Comparison of ENCODE assay signal across 8 mouse cellular contexts in the genomic region with DNA sequence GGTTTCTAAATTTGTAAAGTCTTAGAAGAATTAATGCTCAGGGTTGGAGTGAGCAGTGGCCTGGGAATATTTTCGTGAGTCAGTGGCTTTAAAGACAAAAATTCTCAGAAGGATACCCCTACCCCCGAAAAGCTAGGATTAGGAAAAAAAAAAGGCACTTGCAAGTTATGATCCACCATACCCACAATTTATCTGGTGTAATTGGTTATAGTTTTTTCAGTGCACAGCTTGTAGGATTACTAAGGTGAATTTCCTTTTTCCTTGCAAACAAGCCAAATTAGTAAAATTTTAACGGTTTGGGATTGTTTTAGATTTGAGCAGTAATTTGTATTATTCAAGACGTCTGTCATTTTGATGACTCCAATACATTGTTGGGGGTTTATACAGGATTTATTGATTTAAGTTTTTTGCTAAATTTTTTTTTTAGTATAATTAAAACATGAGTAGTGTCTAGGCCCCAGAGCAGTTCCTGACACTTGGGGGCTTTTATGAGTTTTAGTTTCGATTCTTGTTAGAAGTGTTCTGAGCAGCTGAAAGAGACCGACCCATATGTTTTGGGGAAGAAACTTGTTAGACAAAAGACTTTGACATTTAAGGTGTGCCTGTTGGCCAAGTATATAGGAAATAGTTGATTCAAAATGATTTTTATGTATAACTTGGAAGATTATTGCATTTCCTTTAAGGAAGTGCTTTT. TPM values are rescaled to one million over a fixed set of nuclear protein-coding genes. Genes with fewer than 3 reads are reported as not detected.
DNase-seq lines count a peak whose midpoint lies in the region; ATAC-seq and TF ChIP-seq lines count a peak whose summit lies in the region.

No protein-coding gene starts in this region.

- peak overlapping the region; percentile 92 for H3K4me2 ChIP-seq in forebrain, embryonic 16.5 days (ENCODE audit: low read length)
- peak overlapping the region; percentile 70 for H3K4me2 ChIP-seq in liver, embryonic 16.5 days (ENCODE audit: low read depth, low read length)

- intact Hi-C loops in heart, postnatal 14 days (cut with DNase I) = no loop called here

- 23% methylated on average over 6 of the region's 6 CpGs for WGBS in forebrain, embryonic 16.5 days
- WGBS in liver, embryonic 16.5 days (ENCODE audit: insufficient replicate concordance) = 10% methylated on average over 6 of the region's 6 CpGs

- no peak overlapping the region; the same call in 1 of the 2 replicates for H3K27ac ChIP-seq in forebrain, embryonic 16.5 days (ENCODE audit: low read length)
- peak overlapping the region; percentile 96 for H3K27ac ChIP-seq in liver, embryonic 16.5 days (ENCODE audit: low read length)

- H3K4me1 ChIP-seq in forebrain, embryonic 16.5 days (replicated peaks; ENCODE audit: control insufficient read depth, insufficient read depth, low read length) = peaks cover 22% of the 10 kb centered on the region
- H3K4me1 ChIP-seq in liver, embryonic 16.5 days (ENCODE audit: control insufficient read depth, low read depth, low read length) = peaks cover 31% of the 10 kb centered on the region

- peak overlapping the region; percentile 93 for H3K9ac ChIP-seq in forebrain, embryonic 16.5 days (replicated peaks; ENCODE audit: low read depth, low read length)
- peak overlapping the region; percentile 93 for H3K9ac ChIP-seq in liver, embryonic 16.5 days (ENCODE audit: low read depth, low read length)

- no peaks in the 10 kb centered on the region for H3K27me3 ChIP-seq in C2C12 (ENCODE audit: control insufficient read depth, insufficient read depth, insufficient read length)
- H3K27me3 ChIP-seq in forebrain, embryonic 16.5 days (replicated peaks; ENCODE audit: control insufficient read depth, insufficient read depth, low read length) = no peaks in the 10 kb centered on the region
- H3K27me3 ChIP-seq in liver, embryonic 16.5 days (ENCODE audit: control insufficient read depth, insufficient read depth, low read depth, low read length) = no peaks in the 10 kb centered on the region

- ATAC-seq in forebrain, embryonic 16.5 days = no peak
- ATAC-seq in liver, embryonic 16.5 days (ENCODE audit: low read depth) = no peak

- DNase-seq in heart, adult 11 months = peak; percentile 2
- DNase-seq in heart, postnatal 14 days = no peak
- no peak for DNase-seq in T-cell, adult 2 months (ENCODE audit: low spot score)
- no peak for DNase-seq in adrenal gland, adult 2 months
- DNase-seq in Muller cell, postnatal 12 days (ENCODE audit: inconsistent ontology term) = no peak

- TF ChIP-seq CTCF in C2C12 (IDR thresholded peaks at IDR 0.05; ENCODE audit: control insufficient read depth, insufficient read depth, insufficient read length) = no peak

- peaks cover 25% of the 10 kb centered on the region for H3K36me3 ChIP-seq in C2C12 (ENCODE audit: control insufficient read depth, insufficient read depth)
- H3K36me3 ChIP-seq in forebrain, embryonic 16.5 days (ENCODE audit: control insufficient read depth, insufficient read depth) = no peaks in the 10 kb centered on the region
- H3K36me3 ChIP-seq in liver, embryonic 16.5 days (ENCODE audit: control insufficient read depth, insufficient read depth) = no peaks in the 10 kb centered on the region; the same call in 1 of the 2 replicates

- H3K79me3 ChIP-seq in C2C12 (ENCODE audit: low read depth) = peaks cover 43% of the 10 kb centered on the region

- peak overlapping the region; percentile 72 for H3ac ChIP-seq in C2C12 (ENCODE audit: control insufficient read depth, insufficient read length, low read depth)

- H3K4me3 ChIP-seq in C2C12 (ENCODE audit: insufficient read depth, poor library complexity, severe bottlenecking) = peak overlapping the region; percentile 76
- peak overlapping the region; percentile 93 for H3K4me3 ChIP-seq in forebrain, embryonic 16.5 days (replicated peaks; ENCODE audit: low read length)
- H3K4me3 ChIP-seq in liver, embryonic 16.5 days (ENCODE audit: low read depth, low read length) = peak overlapping the region; percentile 90

- no peaks in the 10 kb centered on the region for H3K9me3 ChIP-seq in forebrain, embryonic 16.5 days (ENCODE audit: control insufficient read depth, low read length)
- no peaks in the 10 kb centered on the region for H3K9me3 ChIP-seq in liver, embryonic 16.5 days (replicated peaks; ENCODE audit: control insufficient read depth, low read length)

- H3K79me2 ChIP-seq in C2C12 (ENCODE audit: control insufficient read depth, insufficient read depth) = peaks cover 60% of the 10 kb centered on the region

TF ChIP-seq in C2C12, 6 proteins besides CTCF, POLR2A, EP300 and RAD21:
- TF ChIP-seq USF1 (IDR thresholded peaks at IDR 0.05; ENCODE audit: low read depth) = no peak
- no peak for TF ChIP-seq MYOD1 (IDR thresholded peaks at IDR 0.05; ENCODE audit: control insufficient read depth, insufficient read length, low read depth)
- no peak for TF ChIP-seq MYOG (IDR thresholded peaks at IDR 0.05; ENCODE audit: control insufficient read depth, extremely low read depth, insufficient read length)
- TF ChIP-seq MAX (IDR thresholded peaks at IDR 0.05) = no peak
- TF ChIP-seq FOSL1 (IDR thresholded peaks at IDR 0.05; ENCODE audit: insufficient read depth, low read length, poor library complexity, severe bottlenecking) = no peak
- no peak for TF ChIP-seq CEBPB (IDR thresholded peaks at IDR 0.05; ENCODE audit: low read depth)

RNA-seq across cellular contexts. Expression of a gene that starts 1.1 kb away (rescaled TPM):
- total RNA-seq in heart, postnatal 14 days (2021) = 10 to 100 TPM; 26.9 to 28.9 TPM
- 9.3 TPM for polyA plus RNA-seq in C2C12 (2012; fragmentation: generic; extraction: Trizol)
- polyA plus RNA-seq in forebrain, embryonic 16.5 days (2015; fragmentation: Nextera tagmentation; extraction: Ambion mirVana) = 38.1 and 40.4 TPM in 2 replicates
- 7.8 and 8.7 TPM in 2 replicates for polyA plus RNA-seq in liver, embryonic 16.5 days (2015; fragmentation: Nextera tagmentation; extraction: Ambion mirVana)
- 10 to 100 TPM; 92.4 to 98.3 TPM for total RNA-seq in adrenal gland, adult 2 months (2021)
- polyA plus RNA-seq in adrenal gland, adult 2 months (2012; rRNA removed) = 42.0 and 111 TPM in 2 replicates
